Mouse (Mus musculus) heart, embryonic 14.5 days (tissue): ENCODE results near the gene Slfn4. TPM values are rescaled to one million over a fixed set of nuclear protein-coding genes. Genes with fewer than 3 reads are reported as not detected.
"Not testable (repeated sequence)": the region's sequence is repeated elsewhere in the genome, so short reads cannot be mapped to it uniquely, and the experiment has no call there.

Source experiments
- ATAC-seq: fragments of 200-750 bp; cut with Nextera tagmentation; 2 replicates; pipeline ENCODE4 v1.8.0; 2017; ENCODE audit warnings: low read depth, moderate TSS enrichment; ENCODE audit not compliant: insufficient number of reproducible peaks, insufficient read depth, low FRiP score
- H3K27ac ChIP-seq, 2 experiments: fragments of 200-500 bp in 1 of 2; fragments of 300-500 bp in 1 of 2; sonication (generic) in 1 of 2; replicated peaks in 1 of 2; 2 replicates each; pipeline ENCODE4 v1.5.1; 2012 to 2014; ENCODE audit warnings: low read depth in 2 of 2, low read length in 2 of 2, control low read depth in 1 of 2, mild to moderate bottlenecking in 1 of 2, mixed read lengths in 1 of 2; ENCODE audit not compliant: control insufficient read depth in 1 of 2, insufficient read depth in 1 of 2
- H3K27me3 ChIP-seq: fragments of 300-500 bp; sonication (generic); 2 replicates; pipeline ENCODE4 v1.6.1; 2014; ENCODE audit warnings: mild to moderate bottlenecking, low read length, control low read depth; ENCODE audit not compliant: control insufficient read depth, insufficient read depth
- H3K36me3 ChIP-seq: fragments of 300-500 bp; sonication (generic); 2 replicates; pipeline ENCODE4 v1.6.1; 2014; ENCODE audit warnings: mild to moderate bottlenecking, control low read depth, low read length, mixed read lengths; ENCODE audit not compliant: control insufficient read depth, insufficient read depth
- H3K4me1 ChIP-seq, 2 experiments: fragments of 200-500 bp in 1 of 2; fragments of 300-500 bp in 1 of 2; sonication (generic) in 1 of 2; 2 replicates each; pipeline ENCODE4 v1.6.1; 2012 to 2014; ENCODE audit warnings: low read length in 2 of 2, control low read depth in 1 of 2, mixed read lengths in 1 of 2; ENCODE audit not compliant: control insufficient read depth in 2 of 2, insufficient read depth in 2 of 2
- H3K4me2 ChIP-seq: fragments of 300-500 bp; sonication (generic); 2 replicates; pipeline ENCODE4 v1.6.1; 2014; ENCODE audit warnings: mild to moderate bottlenecking, low read length
- H3K4me3 ChIP-seq, 2 experiments: fragments of 200-500 bp in 1 of 2; fragments of 300-500 bp in 1 of 2; sonication (generic) in 1 of 2; 2 replicates each; pipeline ENCODE4 v1.5.1; 2012 to 2014; ENCODE audit warnings: low read length in 2 of 2, mild to moderate bottlenecking in 2 of 2, control low read depth in 1 of 2, low read depth in 1 of 2, moderate library complexity in 1 of 2; ENCODE audit not compliant: control insufficient read depth in 1 of 2, insufficient read depth in 1 of 2
- H3K9ac ChIP-seq: fragments of 300-500 bp; sonication (generic); 2 replicates; pipeline ENCODE4 v1.6.1; 2014; ENCODE audit warnings: mild to moderate bottlenecking, low read length
- H3K9me3 ChIP-seq: fragments of 300-500 bp; sonication (generic); 2 replicates; pipeline ENCODE4 v1.6.1; 2016; ENCODE audit warnings: low read length, control low read depth; ENCODE audit not compliant: control insufficient read depth
- WGBS: fragments of 180-500 bp; shearing (Covaris S2); extraction: QIAGEN DNeasy Blood & Tissue Kit; methylation state at CpG from one replicate; pipeline ENCODE4 v1.1.7; 2014; 5-methylcytosine and 5-hydroxymethylcytosine counted together
- polyA plus RNA-seq: library from polyadenylated mRNA; unstranded; fragments of >200 nt; fragmentation: Nextera tagmentation; extraction: Ambion mirVana; gene quantifications from 2 replicates; pipeline ENCODE4 v1.2.1, GENCODE M21; 2014

Slfn4 gene
- polyA plus RNA-seq, 1 experiment from 2014 or later = not detected

DNA sequence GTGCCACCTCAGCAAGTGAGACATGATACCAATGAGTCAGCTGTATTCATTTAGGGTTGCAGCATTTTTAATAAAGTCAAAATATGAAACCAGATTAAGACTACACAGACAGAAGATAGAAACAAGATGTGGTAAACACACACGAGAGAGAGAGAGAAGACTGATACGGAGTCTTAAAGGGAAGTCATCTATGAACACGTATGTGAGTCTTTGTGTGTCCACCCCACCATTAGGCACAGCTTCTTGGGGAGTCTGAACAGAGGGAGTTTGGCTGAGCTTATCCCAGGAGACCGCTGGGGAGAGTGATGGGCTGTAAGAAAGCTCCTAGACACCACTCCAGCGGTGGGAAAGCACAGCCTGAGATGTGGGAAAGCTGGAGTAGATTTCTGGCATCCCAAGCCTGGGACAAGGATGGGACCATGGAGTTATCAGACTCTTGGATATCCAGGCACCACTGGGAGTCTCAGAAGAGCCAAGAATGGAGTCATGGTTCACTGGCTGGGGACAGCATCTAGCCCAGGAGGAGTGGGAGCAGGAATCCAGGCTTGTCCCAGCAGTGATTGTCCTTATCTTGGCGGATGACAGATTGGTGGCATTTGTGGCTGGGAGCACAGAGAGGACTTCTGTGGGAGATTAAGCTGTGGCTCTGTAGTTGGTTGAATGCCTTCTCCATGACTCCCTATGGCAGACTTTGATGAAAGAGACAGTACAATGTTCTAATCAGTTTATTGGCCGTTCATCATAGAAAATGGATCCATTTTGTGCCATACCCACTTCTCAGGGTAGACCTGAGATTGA, 53.1 kb downstream of the Slfn4 start:
- Histone ChIP-seq H3K4me3 (no peak overlapping the region), H3K9me3 (no peaks in the 10 kb centered on the region), H3K27ac (no peak overlapping the region), H3K4me2 (no peak overlapping the region), H3K27me3 (no peaks in the 10 kb centered on the region), H3K36me3 (no peaks in the 10 kb centered on the region), H3K4me1 (no peaks in the 10 kb centered on the region), H3K9ac (no peak overlapping the region)
- no peak for ATAC-seq
- WGBS = 63% methylated on average over 7 of the region's 7 CpGs

DNA sequence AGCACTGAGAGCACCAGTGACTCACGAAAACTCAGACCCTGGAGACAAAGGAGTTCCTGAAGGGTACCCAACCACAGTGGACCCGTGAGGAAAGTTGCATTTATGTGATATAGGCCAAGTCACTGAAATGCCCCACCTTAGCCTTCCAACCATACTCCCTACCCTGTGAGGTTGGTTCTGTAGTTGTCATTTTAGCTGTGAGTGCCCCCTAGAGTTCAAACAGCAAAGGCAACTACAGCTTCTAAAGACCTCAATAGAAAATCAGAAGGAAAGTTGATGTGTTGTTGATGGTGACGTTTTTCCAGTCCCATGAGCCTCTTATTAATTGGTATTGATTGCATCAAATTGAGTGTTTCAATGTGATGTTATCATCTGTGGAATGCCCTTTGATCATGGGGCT, 56.0 kb downstream of the Slfn4 start:
- Histone ChIP-seq H3K27ac (no peak overlapping the region), H3K4me1 (no peaks in the 10 kb centered on the region), H3K9ac (no peak overlapping the region), H3K4me2 (no peak overlapping the region), H3K36me3 (no peaks in the 10 kb centered on the region), H3K4me3 (no peak overlapping the region), H3K27me3 (no peaks in the 10 kb centered on the region), H3K9me3 (no peaks in the 10 kb centered on the region)
- WGBS = 56% methylated on average over 3 of the region's 3 CpGs
- ATAC-seq = no peak

DNA sequence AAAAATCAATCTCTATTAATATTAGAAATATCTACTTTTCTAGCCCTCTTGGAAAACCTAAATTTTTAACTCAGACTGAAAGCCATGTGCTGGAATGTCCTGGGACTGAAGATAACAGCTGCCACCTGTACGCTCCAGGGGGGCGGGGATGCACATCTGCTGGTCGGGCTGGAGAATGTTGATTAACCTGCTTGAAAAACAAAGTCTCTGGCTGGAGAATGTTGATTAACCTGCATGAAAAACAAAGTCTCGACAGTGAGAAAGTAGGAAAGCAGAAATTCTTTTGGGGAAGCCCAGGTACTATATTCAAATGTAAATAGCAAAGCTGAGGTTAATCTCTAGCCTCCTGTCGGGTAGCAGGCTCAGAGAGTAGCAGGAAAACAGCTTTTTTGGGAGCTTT, 58.6 kb downstream of the Slfn4 start:
- not testable (repeated sequence) for H3K27me3 ChIP-seq, H3K27ac ChIP-seq, H3K4me3 ChIP-seq, H3K4me2 ChIP-seq, H3K4me1 ChIP-seq, H3K9me3 ChIP-seq, ATAC-seq, H3K9ac ChIP-seq, H3K36me3 ChIP-seq
- 36% methylated on average over 5 of the region's 5 CpGs for WGBS

DNA sequence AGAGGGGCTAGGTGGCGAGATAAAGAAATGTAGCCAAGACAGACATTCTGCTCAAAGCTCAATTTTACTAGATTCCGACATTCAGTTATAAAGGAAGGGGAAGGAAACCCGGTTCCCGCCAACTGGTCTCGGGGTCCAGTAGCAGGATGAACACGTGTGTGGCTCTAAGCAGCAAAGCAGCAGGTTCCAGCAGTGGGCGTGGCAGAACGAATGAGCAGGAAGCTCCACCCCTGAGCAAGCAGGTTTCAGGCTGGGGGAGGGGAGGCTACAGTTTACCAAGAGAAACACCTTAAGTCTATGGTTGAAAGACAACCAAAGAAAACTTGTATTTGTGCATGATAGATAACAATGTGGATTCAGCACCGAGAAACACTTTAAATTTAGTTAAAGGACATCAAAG, 62.4 kb downstream of the Slfn4 start:
- H3K4me1 ChIP-seq, ATAC-seq, H3K4me2 ChIP-seq, H3K9ac ChIP-seq, H3K27ac ChIP-seq, H3K36me3 ChIP-seq, H3K4me3 ChIP-seq, H3K9me3 ChIP-seq, H3K27me3 ChIP-seq: not testable (repeated sequence)
- WGBS = 72% methylated on average over 9 of the region's 9 CpGs

DNA sequence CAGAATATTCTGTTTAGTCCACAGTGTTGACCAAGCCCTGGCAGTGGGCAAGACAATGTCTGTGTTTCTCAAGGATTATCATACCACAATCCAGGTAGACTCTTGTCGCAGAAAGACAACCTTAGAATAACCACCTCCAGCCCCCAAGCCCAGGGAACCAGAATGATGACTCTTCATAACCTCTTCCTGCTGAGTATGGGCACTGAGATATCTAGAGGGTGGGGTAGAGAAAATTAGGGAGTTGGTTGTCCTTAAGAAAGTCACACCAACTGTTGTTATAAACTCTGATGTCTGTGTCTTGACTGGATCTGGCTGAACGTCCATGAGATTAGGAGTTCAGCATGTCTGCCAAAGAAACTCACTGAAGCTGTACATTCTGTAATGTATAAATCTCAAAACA, 63.4 kb downstream of the Slfn4 start:
- no peaks in the 10 kb centered on the region for H3K27me3 ChIP-seq
- no peak overlapping the region for H3K27ac ChIP-seq
- H3K4me2 ChIP-seq = no peak overlapping the region
- no peaks in the 10 kb centered on the region for H3K9me3 ChIP-seq
- no peaks in the 10 kb centered on the region for H3K4me1 ChIP-seq
- ATAC-seq = no peak
- H3K9ac ChIP-seq = no peak overlapping the region
- H3K4me3 ChIP-seq = no peak overlapping the region
- no peaks in the 10 kb centered on the region for H3K36me3 ChIP-seq
- 75% methylated on average over 2 of the region's 2 CpGs for WGBS

DNA sequence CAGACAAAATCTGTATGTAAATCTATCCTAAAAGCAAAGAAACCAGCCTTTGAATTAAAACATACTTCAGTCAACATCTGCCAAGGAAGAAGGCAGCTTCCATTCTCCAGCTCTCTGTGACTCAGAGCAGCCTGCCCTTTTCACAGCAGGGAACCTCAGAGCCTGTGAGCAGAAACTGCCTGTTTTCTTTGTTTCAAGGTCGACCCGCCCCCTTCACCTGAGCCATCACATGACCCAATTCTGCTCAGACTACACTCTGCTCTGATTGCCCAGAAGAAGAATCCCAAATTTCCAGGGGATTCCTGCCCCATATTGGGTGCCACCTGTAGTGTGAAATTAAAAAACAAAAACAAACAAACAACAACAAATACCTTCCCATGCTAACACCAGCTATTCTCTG, 64.8 kb downstream of the Slfn4 start:
- no peak overlapping the region for H3K27ac ChIP-seq
- no peak overlapping the region for H3K4me2 ChIP-seq
- 9% methylated on average over 2 of the region's 2 CpGs for WGBS
- H3K27me3 ChIP-seq = no peaks in the 10 kb centered on the region
- no peaks in the 10 kb centered on the region for H3K4me1 ChIP-seq
- no peak for ATAC-seq
- no peaks in the 10 kb centered on the region for H3K36me3 ChIP-seq
- no peak overlapping the region for H3K4me3 ChIP-seq
- H3K9ac ChIP-seq = no peak overlapping the region
- no peaks in the 10 kb centered on the region for H3K9me3 ChIP-seq

Other genes starting within 250 kb of the Slfn4 start
- 6.2 and 6.8 TPM in 2 replicates for gene Slfn5, start 223.8 kb upstream of the Slfn4 start, polyA plus RNA-seq
- gene Slfn9, start 183.4 kb upstream of the Slfn4 start, polyA plus RNA-seq = 12.4 and 13.8 TPM in 2 replicates
- 0.58 TPM in 2 replicates for gene Slfn8, start 154.4 kb upstream of the Slfn4 start, polyA plus RNA-seq
- 4.5 and 5.5 TPM in 2 replicates for gene Slfn2, start 110.1 kb upstream of the Slfn4 start, polyA plus RNA-seq
- gene Slfn1, start 58.3 kb upstream of the Slfn4 start, polyA plus RNA-seq = 0.11 and 0.80 TPM in 2 replicates
- 1.3 and 1.6 TPM in 2 replicates for gene Slfn3, start 16.1 kb downstream of the Slfn4 start, polyA plus RNA-seq
- 0.15 and 0.32 TPM in 2 replicates for gene Slfn14, start 111.5 kb downstream of the Slfn4 start, polyA plus RNA-seq
- gene Ap2b1, start 123.8 kb downstream of the Slfn4 start, polyA plus RNA-seq = 44.6 and 46.5 TPM in 2 replicates
- 9.0 and 9.2 TPM in 2 replicates for gene Pex12, start 127.4 kb downstream of the Slfn4 start, polyA plus RNA-seq
- gene Rasl10b, start 234.0 kb downstream of the Slfn4 start, polyA plus RNA-seq = 4.6 and 5.9 TPM in 2 replicates